Mouse (Mus musculus): ENCODE data around the gene Znrd1.

Znrd1 gene

GRCm38 (mm10) chr17:36957999-36958743, at the start of gene Znrd1, which contains the start of gene Znrd1as:
Gene Znrd1, minus strand, starts transcription at chr17:36958559.
Gene Znrd1as, plus strand, starts transcription at chr17:36958592.
- under 1% methylated on average over 46 of the region's 46 CpGs for WGBS

DNA sequence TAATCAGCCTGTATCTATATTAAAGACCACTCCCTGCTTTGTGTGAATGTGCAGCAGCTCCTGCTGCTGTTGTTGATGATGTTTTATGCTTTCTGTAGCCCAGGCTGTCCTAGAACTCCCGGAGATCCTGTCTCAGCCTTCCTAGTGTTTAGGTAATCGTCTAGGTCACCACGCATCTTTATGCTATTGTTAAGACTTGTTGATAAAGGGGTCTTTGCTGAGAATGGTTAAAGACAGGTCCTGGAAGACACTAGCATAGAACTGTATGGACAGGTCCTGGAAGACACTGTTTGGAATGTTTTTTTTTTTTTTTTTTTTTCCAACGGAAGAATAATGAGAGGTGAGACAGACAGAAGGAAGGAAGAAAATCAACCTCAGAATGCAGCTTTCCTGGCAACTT, 45.0 kb upstream of the Znrd1 start:
- WGBS: 34% methylated on average over 4 of the region's 4 CpGs

DNA sequence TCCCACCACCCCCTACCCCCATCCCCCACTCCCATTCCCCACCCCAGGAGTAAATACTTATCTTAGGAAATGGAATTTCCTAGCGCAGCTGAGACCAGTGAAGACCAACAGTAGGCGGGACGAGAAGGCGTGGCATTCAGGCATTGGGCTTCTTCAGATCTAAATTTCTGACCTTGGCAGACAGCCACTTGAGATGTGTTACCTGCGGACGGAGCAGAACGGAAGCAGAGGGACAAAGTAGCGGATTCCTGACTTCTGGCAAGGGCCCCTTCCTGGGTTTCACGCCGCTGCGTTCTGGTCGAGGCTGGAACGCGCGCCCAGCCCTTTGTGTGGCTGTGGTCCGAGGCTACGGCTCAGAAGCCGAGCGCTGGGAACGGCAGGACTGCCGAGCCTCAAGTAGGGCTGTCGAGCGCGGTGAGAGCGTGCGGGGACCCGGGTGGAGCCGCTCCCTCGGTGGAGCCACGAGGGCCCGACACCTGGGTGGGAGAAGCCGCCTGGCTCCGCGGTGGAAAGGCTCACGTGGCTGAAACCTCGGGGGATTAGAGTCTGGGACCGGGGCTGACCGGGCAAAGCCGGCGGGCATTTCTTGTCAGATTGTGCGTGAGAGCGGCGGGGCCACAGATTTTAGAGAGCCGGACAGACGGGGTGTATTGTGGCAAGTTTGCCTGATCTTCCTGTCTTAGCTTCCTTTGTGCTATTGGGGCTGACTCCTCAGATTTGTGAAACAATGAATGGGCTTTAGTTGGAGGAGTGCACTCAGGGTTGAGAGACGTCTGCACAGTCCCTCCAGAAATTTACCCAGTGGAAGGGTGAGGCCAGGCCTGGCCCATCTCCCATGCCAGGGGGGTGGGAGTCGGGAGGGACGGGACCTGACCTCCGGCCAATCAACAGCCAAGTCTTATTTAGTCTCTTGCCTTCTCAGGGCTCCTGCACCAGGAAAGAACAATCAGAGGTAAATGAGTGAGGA, 44.3 kb upstream of the Znrd1 start:
- 1% methylated on average over 49 of the region's 49 CpGs for WGBS

DNA sequence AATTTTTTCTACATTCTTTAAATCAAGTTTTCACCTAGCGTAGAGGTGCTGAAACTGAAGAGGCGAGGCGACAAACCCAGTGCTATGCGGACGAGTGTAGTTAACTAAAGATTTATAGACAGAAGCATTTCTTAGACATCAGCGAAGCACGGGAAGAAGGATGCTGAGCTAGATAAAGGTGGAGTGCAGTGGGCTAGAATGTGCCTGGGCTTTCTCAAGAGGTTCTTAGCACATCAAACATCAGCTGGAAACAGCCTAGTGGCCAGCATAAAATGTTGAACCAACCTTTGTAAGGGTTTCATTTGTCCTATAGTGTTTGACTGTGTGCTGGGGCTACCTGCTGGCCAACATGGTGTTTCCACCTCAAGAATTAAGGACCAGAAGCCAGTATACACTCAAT, 42.5 kb upstream of the Znrd1 start, which contains the start of gene Zfp57:
TSS of gene Zfp57 (plus strand) at position 301 of the 400 bp plus-strand sequence.
- WGBS: 90% methylated on average over 7 of the region's 7 CpGs

DNA sequence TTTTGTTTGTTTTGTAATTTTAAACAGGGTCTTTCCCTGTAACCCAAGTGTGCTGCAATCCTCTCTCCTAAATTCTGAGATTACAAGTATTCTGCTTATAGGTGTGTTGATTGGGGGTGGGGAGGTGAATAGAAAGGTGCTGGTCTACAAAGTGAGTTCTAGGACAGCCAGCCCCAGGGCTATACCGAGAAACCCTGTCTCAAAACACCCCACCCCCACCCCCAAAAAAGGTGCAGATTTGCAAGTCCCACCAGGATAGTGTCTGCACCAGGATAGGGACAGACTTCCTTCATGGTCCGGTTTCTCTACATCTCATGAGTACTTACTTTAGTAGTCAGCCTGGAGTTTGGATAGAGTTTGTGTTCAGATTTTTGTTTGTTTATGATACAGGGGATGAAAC, 40.1 kb upstream of the Znrd1 start:
- WGBS: 79% methylated on average over 2 of the region's 2 CpGs

DNA sequence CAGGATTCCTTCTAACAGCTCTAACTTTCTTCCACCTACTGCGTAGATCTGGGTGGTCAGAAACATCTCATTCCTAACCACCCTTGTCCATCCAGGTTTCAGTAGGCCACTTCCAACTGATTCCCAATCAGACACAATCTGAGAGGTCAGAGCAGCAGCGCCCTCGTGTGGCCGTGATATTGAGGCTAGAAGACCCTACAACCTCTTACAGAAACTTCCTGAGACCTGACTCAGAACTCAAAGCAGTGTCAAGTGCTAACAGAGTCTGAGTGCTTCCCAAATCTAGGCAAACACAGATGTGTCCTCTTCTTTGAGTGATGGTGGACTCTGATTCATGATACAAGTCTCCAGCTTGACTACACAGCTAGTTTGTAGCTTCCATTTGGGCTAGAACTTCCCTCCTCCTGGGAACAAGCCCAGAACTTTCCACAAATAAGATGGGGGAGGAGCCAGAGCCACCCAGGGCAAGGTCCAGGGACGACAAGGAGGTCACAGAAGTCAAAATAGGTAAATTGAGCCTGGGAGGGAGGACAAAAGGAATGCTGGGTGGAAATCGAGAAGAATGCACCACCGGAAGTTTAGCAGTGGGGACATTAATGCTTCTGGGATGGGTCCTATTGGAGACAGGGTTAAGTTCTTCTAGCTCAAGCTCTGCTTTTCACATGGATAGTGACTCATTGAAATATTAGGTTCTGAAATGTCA, 38.8 kb upstream of the Znrd1 start:
- WGBS: 34% methylated on average over 7 of the region's 7 CpGs

GRCm38 (mm10) chr17:36995448-36995847, 37.1 kb upstream of the Znrd1 start:
- WGBS: 49% methylated on average over 3 of the region's 3 CpGs

- 77% methylated on average over 2 of the region's 2 CpGs for WGBS
Observed at GRCm38 (mm10) chr17:36994528-36994927, 36.2 kb upstream of the Znrd1 start.

- WGBS: 91% methylated on average over 4 of the region's 4 CpGs
Observed at GRCm38 (mm10) chr17:36993770-36994325, 35.5 kb upstream of the Znrd1 start.

GRCm38 (mm10) chr17:36992336-36993104, 34.2 kb upstream of the Znrd1 start:
- 41% methylated on average over 3 of the region's 3 CpGs for WGBS

GRCm38 (mm10) chr17:36990630-36991029, 32.3 kb upstream of the Znrd1 start:
- 90% methylated on average over 6 of the region's 6 CpGs for WGBS

DNA sequence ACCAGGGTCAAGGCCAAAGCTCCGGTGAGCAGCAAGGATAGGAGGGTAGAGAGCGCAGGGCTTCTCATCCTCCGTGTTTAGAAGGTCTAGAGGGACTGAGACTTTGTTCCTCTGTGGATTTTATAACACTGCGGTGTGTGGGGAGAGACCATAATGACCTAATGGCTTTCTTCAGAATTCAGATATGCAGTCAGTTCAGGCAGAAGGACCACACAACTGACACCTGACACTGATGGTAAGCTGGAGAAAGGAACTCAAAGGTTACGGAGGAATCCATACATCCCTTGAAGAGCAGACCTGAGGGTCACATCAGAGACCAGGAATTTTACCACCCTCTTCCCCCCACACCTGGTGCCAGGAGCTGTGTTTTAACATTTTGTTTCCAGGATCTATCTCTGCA, 31.1 kb upstream of the Znrd1 start, which contains the start of gene H2-M5:
TSS of gene H2-M5 (minus strand) at position 101 of the 400 bp plus-strand sequence.
- 53% methylated on average over 5 of the region's 5 CpGs for WGBS

- 10% methylated on average over 24 of the region's 24 CpGs for WGBS
Observed at GRCm38 (mm10) chr17:36988475-36988874, 30.1 kb upstream of the Znrd1 start.

GRCm38 (mm10) chr17:36982253-36983155, 24.1 kb upstream of the Znrd1 start:
- 70% methylated on average over 5 of the region's 5 CpGs for WGBS

- 17% methylated on average over 4 of the region's 4 CpGs for WGBS
Observed at GRCm38 (mm10) chr17:36981845-36982244, 23.5 kb upstream of the Znrd1 start.

DNA sequence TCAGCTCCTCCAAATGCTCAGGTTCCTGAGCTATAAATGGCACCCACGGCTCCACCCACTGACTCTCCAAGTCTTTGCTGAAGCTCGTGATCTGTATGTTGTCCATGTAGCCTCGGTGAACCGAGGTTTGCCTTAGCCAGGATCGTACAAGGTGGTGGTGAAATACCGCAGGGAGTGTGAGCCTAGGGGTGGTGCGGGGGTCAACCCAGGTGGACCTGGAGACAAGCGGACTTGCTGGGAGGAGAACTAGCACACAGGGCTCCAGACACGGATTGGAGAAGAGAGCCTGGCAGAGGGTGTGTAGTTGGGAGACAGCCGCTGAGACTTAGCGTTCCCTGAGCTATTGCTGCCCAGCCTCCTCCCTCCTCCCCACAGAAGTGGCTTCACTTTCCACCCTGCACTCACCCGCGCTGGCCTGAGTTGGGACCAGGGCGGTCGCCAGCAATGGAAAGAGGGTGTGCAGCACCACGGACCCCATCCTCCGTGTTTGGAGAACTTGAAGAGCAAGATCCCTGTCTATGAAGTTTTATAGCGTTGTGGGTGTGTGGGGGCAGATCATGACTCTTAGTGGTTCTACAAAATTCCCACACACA, 23.0 kb upstream of the Znrd1 start, which contains the start of gene 2410137M14Rik:
TSS of gene 2410137M14Rik (minus strand) at position 17 of the 593 bp plus-strand sequence.
- 7% methylated on average over 18 of the region's 18 CpGs for WGBS

DNA sequence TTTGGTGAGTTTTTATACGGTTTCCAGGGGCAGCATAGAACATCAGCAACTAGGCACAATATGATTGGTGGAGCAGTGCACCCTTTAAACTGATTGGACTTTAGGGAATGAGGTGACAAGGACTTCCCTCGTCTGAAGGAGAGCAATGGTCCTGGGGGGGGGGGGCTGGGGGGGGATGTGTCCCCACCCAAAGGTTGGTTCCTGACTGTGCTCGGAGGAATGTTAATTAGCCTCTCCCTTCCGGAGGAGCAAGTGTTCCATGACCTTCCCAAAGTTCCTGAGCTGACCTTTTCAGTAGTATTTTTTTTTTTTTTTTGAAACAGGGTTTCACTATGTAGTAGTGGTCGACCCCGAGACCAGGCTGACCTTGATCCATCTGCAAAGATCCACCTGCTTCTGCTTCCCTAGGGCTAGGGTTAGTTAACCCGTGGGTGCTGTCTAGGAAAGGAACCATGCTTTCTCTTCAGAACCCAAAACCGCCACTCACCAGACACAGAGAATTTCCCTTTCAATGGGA, 15.0 kb upstream of the Znrd1 start:
- WGBS: 76% methylated on average over 8 of the region's 8 CpGs

DNA sequence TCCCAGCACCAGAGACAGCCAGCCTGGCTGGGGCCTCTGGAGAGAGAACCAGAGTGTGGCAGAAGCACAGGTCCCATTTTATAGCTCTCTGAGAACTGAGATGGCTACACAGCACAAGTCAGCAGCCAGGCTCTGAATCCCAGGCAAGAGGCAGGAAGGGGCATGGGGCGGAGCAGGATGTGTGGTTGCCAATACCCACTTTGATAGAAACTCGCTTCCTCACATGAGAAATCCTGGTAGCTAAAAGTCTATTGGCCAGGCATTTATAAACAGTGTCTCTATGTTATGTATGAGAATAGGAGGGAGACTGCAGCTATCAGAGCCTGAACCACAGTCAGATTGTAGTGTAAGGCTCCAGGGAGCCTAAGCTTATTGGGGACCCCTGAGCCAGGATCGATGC, 14.4 kb upstream of the Znrd1 start:
- WGBS: 80% methylated on average over 3 of the region's 3 CpGs
